Mouse (Mus musculus) liver, embryonic 14.5 days (tissue): ENCODE data around the gene Pds5a. TPM values are rescaled to one million over a fixed set of nuclear protein-coding genes. Genes with fewer than 3 reads are reported as not detected.

ENCODE experiments used
- ATAC-seq: fragments of 200-750 bp; cut with Nextera tagmentation; 2 replicates; pipeline ENCODE4 v1.8.0; 2017; ENCODE audit warnings: moderate number of reproducible peaks, mild to moderate bottlenecking, moderate library complexity; ENCODE audit not compliant: insufficient read depth
- DNase-seq, 3 experiments: peaks; one replicate each; pipeline ENCODE4 v3.0.0-alpha.2; 2012 to 2013; ENCODE audit warnings: low read depth in 3 of 3, low spot score in 3 of 3
- H3K27ac ChIP-seq: fragments of 300-500 bp; sonication (generic); 2 replicates; pipeline ENCODE4 v1.5.1; 2014; ENCODE audit warnings: moderate library complexity, mild to moderate bottlenecking, control low read depth, inconsistent platforms
- H3K27me3 ChIP-seq: fragments of 300-500 bp; sonication (generic); 2 replicates; pipeline ENCODE4 v1.6.1; 2014; ENCODE audit warnings: mild to moderate bottlenecking, low read length, moderate library complexity; ENCODE audit not compliant: control insufficient read depth, insufficient read depth
- H3K36me3 ChIP-seq: fragments of 300-500 bp; sonication (generic); replicated peaks from 2 replicates; pipeline ENCODE4 v1.6.1; 2014; ENCODE audit warnings: low read depth; ENCODE audit not compliant: control insufficient read depth, insufficient read depth
- H3K4me1 ChIP-seq, 2 experiments: fragments of 200-500 bp in 1 of 2; fragments of 300-500 bp in 1 of 2; sonication (generic) in 1 of 2; replicated peaks; 2 replicates each; pipeline ENCODE4 v1.6.1; 2012 to 2014; ENCODE audit warnings: antibody characterized with exemption in 1 of 2, inconsistent platforms in 1 of 2, low read length in 1 of 2; ENCODE audit not compliant: control insufficient read depth in 2 of 2, insufficient read depth in 2 of 2
- H3K4me2 ChIP-seq: fragments of 300-500 bp; sonication (generic); 2 replicates; pipeline ENCODE4 v1.6.1; 2014; ENCODE audit warnings: low read depth, mild to moderate bottlenecking, control low read depth, moderate library complexity
- H3K4me3 ChIP-seq, 2 experiments: fragments of 200-500 bp in 1 of 2; fragments of 300-500 bp in 1 of 2; sonication (generic) in 1 of 2; 2 replicates each; pipeline ENCODE4 v1.5.1; 2012 to 2014; ENCODE audit warnings: low read depth in 2 of 2, low read length in 2 of 2, mild to moderate bottlenecking in 2 of 2, control low read depth in 1 of 2, inconsistent platforms in 1 of 2, moderate library complexity in 1 of 2; ENCODE audit not compliant: insufficient read depth in 1 of 2
- H3K9ac ChIP-seq: fragments of 300-500 bp; sonication (generic); replicated peaks from 2 replicates; pipeline ENCODE4 v1.6.1; 2014; ENCODE audit warnings: mild to moderate bottlenecking, control low read depth, moderate library complexity
- H3K9me3 ChIP-seq: fragments of 300-500 bp; sonication (generic); 2 replicates; pipeline ENCODE4 v1.6.1; 2016; ENCODE audit warnings: low read length, mixed read lengths; ENCODE audit not compliant: control insufficient read depth
- CTCF ChIP-seq: IDR thresholded peaks from 2 replicates; pipeline ENCODE4 v1.5.1; 2016; ENCODE audit warnings: antibody characterized with exemption, low read depth, control low read depth
- EP300 ChIP-seq: IDR thresholded peaks from 2 replicates; pipeline ENCODE4 v1.6.1; 2016; ENCODE audit warnings: antibody characterized with exemption, low read depth
- WGBS: fragments of 180-500 bp; shearing (Covaris S2); extraction: QIAGEN DNeasy Blood & Tissue Kit; methylation state at CpG from one replicate; pipeline ENCODE4 v1.1.7; 2014; ENCODE audit not compliant: insufficient replicate concordance; 5-methylcytosine and 5-hydroxymethylcytosine counted together
- polyA plus RNA-seq, 2 experiments: library from polyadenylated mRNA; depleted of rRNA in 1 of 2; stranded (reverse) in 1 of 2; unstranded in 1 of 2; fragments of >200 nt; fragmentation: Nextera tagmentation in 1 of 2; extraction: Ambion mirVana in 1 of 2; gene quantifications; 2 replicates each; pipeline versions ENCODE4 v1.2.1 to v1.2.3; 2012 to 2014

The Pds5a gene
- polyA plus RNA-seq, 2 experiments, result 24.9 to 31.4 TPM

DNA sequence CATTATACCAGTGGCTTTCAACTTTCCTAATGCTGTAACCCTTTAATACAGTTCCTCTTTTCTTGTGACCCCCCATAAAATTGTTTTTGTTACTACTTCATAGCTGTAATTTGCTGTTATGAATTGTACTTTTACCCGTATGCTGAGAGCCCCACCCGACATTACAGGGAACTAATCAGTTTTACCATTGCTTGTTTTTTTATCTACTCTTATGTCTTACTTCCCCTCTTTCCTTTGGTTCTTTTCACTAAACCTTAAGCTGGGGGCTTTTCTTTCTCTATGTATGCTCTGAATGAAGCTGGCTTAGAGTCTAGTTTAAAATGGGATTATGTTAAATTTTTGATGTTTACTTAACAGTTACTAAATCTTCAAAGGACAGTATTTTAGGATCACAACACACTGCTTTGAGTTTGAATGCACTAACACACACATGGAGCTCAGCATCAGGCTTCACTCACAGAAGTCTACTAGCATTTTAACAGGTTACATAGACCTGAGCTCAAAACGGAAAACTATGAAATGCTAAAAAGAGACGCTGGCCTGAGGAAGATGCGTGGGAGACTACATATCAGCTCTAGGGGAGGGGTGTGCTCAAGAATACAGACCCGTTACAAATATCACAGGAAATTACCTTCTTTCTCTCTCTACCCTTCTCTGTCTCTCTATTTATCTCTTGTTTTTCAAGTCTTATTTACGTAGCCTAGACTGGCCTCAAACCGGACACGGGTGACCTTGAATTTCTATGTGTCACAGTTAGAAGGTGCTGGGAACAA, 84.7 kb downstream of the Pds5a start:
- no peaks in the 10 kb centered on the region for H3K27me3 ChIP-seq
- WGBS, result 47% methylated on average over 9 of the region's 9 CpGs
- no peaks in the 10 kb centered on the region for H3K9me3 ChIP-seq
- no peak overlapping the region for H3K4me2 ChIP-seq
- peaks cover 0 to 2% of the 10 kb centered on the region in 2 experiments; a peak in 1 of 4 replicates for H3K4me1 ChIP-seq
- ATAC-seq (no peak), DNase-seq (no peak)
- H3K9ac ChIP-seq, result no peak overlapping the region
- no peak overlapping the region for H3K4me3 ChIP-seq
- H3K36me3 ChIP-seq, result peaks cover 51% of the 10 kb centered on the region
- no peak for TF ChIP-seq EP300
- H3K27ac ChIP-seq, result no peak overlapping the region

DNA sequence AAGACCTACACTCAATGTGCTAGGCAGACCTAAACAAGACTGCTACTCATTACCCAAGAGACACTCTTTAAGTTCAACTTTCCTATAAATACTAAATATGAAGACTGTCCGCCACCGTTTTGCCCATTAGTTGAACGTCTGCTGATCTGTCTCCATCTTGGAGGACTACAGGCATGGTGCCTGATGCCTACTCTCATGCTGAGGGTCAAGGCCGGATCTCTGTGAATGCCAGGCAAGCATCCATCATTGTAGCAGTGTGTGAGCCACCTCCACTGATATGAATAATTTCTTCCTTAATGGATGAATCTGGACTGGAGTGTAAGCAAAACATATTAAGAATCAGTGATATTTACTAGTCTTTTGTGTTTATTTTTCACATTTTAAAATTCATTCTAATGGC, 87.5 kb downstream of the Pds5a start:
- Histone ChIP-seq H3K27me3 (no peaks in the 10 kb centered on the region), H3K4me2 (no peak overlapping the region), H3K9me3 (no peaks in the 10 kb centered on the region), H3K4me1 (peaks cover 0 to 2% of the 10 kb centered on the region in 2 experiments; a peak in 1 of 4 replicates), H3K36me3 (peaks cover 34% of the 10 kb centered on the region), H3K9ac (no peak overlapping the region), H3K27ac (no peak overlapping the region), H3K4me3 (no peak overlapping the region)
- 81% methylated on average over 4 of the region's 4 CpGs for WGBS
- TF ChIP-seq EP300, result no peak
- no peak for TF ChIP-seq CTCF
- no peak for DNase-seq
- no peak for ATAC-seq

DNA sequence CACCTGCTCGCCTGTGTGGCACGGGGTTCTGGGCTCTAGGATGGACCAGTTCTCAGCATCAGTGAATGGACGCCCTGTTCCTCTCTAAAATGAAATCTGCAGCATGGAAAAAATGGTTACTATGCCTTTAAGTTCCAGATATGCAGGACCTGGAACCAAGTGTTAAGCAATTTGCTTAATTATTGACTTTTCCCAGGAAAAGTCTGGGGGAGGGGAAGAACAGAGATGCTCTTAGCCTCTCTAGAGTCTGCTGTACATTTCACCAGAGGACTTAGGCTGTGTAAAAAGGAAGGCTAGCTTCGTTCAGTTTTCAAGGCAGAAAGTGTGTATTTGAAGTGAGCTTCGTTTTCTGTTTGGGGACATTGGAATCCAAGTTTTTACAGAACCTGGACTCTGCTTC, 88.3 kb downstream of the Pds5a start:
- 76% methylated on average over 5 of the region's 5 CpGs for WGBS
- no peaks in the 10 kb centered on the region for H3K9me3 ChIP-seq
- no peak overlapping the region for H3K4me3 ChIP-seq
- H3K4me2 ChIP-seq, result no peak overlapping the region
- TF ChIP-seq CTCF, result no peak
- TF ChIP-seq EP300, result no peak
- H3K4me1 ChIP-seq, result peaks cover 0 to 2% of the 10 kb centered on the region in 2 experiments; a peak in 1 of 4 replicates
- no peak overlapping the region for H3K27ac ChIP-seq
- ATAC-seq, result no peak
- H3K36me3 ChIP-seq, result peaks cover 27% of the 10 kb centered on the region
- DNase-seq, result peak in 2 of 3 experiments; percentile 18 to 24
- no peaks in the 10 kb centered on the region for H3K27me3 ChIP-seq
- H3K9ac ChIP-seq, result no peak overlapping the region

DNA sequence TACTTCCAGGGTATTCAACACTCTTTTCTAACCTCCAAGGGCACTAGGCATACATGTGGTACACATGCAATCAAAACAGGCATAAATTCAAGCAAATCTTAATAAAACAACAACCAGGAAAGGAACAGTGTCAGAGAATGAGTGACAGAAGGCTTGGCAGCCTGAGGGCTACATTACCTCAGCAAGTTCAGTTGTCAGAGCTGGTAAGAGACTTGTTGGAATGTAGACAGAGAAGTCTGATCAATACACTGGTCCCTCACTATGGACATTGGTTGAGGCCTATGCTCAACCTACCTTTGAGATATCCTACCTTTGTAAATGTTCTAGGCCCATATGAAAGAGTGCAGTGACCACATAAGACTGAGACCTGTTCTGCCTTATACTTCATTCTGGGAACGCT, 91.3 kb downstream of the Pds5a start:
- Histone ChIP-seq H3K27me3 (no peaks in the 10 kb centered on the region), H3K9ac (no peak overlapping the region), H3K4me2 (no peak overlapping the region), H3K27ac (no peak overlapping the region), H3K36me3 (peaks cover 18% of the 10 kb centered on the region), H3K4me1 (no peaks in the 10 kb centered on the region), H3K4me3 (no peak overlapping the region), H3K9me3 (no peaks in the 10 kb centered on the region)
- no peak for DNase-seq
- 0 out of 2 replicates have a peak, but pooled peaks have one; percentile 10 for ATAC-seq
- TF ChIP-seq EP300 (no peak), CTCF (no peak)
- 76% methylated on average over 1 of the region's 1 CpGs for WGBS

DNA sequence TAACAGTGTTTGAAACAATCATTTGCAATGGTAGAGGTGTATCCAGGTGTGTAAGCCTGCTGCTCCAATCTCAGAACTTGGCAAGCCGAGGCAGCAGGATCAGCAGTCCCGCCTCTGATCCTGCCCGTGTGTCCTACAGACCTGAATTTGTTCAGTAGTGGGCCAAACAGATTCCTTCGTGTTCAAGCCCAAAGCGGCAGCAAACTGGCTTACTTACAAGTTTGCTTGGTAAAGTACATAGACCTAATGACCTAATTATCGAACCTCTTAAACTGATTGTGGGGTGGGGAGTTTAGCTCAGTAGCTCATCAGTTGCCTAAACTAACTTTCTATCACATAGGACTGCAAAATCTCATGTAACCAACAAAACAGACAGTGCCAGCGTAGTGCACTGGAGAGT, 98.4 kb downstream of the Pds5a start:
- H3K9ac ChIP-seq, result no peak overlapping the region
- no peak for ATAC-seq
- no peak for DNase-seq
- no peaks in the 10 kb centered on the region for H3K27me3 ChIP-seq
- TF ChIP-seq EP300 (no peak), CTCF (no peak)
- 88% methylated on average over 7 of the region's 7 CpGs for WGBS
- H3K27ac ChIP-seq, result no peak overlapping the region
- H3K4me2 ChIP-seq, result no peak overlapping the region
- H3K4me3 ChIP-seq, result no peak overlapping the region
- peaks cover 7% of the 10 kb centered on the region for H3K36me3 ChIP-seq
- no peaks in the 10 kb centered on the region for H3K9me3 ChIP-seq
- H3K4me1 ChIP-seq, result no peaks in the 10 kb centered on the region
